Mouse (Mus musculus) lung, adult 2 months (tissue): Measurements from ENCODE around the gene Rab8b.

Source experiments
- CTCF ChIP-seq: fragments of 200-500 bp; IDR thresholded peaks from 2 replicates; pipeline ENCODE4 v1.5.1; 2011; ENCODE audit warnings: mild to moderate bottlenecking, low read length, control low read depth; ENCODE audit not compliant: insufficient read depth
- POLR2A ChIP-seq: fragments of 200-500 bp; IDR thresholded peaks from 2 replicates; pipeline ENCODE4 v1.6.1; 2011; ENCODE audit warnings: low read depth, mild to moderate bottlenecking, control low read depth, low read length, borderline replicate concordance; ENCODE audit errors: extremely low read depth

GRCm38 (mm10) chr9:66937507-66937906, 18.0 kb upstream of the Rab8b start:
- TF ChIP-seq CTCF (no peak), POLR2A (no peak)
